Mouse (Mus musculus): ENCODE results near the gene Ift140. TPM values are rescaled to one million over a fixed set of nuclear protein-coding genes. Genes with fewer than 3 reads are reported as not detected.

The Ift140 gene
- polyA plus RNA-seq (2015; fragmentation: Illumina TruSeq; extraction: RNeasy Lipid Tissue Mini Kit (QIAGEN cat#74804); ENCODE audit: insufficient read depth, low replicate concordance) = 42.9 TPM

DNA sequence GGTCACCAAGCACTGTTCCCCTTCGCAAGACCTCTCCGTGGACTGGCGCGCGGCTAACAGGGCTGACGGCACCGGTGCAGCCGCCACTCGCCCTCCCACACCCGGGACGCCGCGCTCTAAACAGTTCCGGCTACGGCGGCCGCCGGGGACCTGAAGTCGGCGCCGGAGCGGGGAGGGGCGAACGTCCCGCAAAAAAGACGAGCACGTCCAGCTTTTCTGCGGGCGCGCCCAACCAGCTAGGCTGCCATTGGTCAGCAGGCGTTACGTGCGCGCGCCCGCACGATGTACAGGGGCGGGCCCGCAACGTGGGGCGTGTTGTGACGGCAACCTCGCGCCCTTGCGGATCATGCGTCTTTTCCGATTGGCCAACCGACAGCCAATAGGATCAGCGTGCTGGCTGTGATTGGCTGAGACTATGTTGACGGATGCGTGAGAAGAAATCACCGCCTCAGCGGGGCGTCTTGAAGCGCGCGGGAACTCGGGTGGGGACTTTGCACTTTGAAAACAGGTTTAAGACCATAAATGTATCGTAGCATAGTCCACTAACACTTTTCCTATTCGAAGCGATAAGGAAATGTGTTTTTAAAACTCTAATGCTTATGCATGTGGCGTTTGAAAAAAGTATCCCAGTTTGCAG, at the start of gene Ift140, which contains the start of gene Cramp1l:
Ift140 (plus strand) TSS at position 431 of the 637 bp plus-strand sequence.
Cramp1l (minus strand) TSS at position 134 of the 637 bp plus-strand sequence.

GRCm38 (mm10) chr17:25083444-25083931, 67.6 kb downstream of the Ift140 start, which contains the start of gene Tmem204:
Gene Tmem204 (minus strand): TSS chr17:25083591.

GRCm38 (mm10) chr17:25115664-25116432, 100.0 kb downstream of the Ift140 start, which contains the start of gene Telo2:
Gene Telo2 (minus strand): TSS chr17:25115967.

GRCm38 (mm10) chr17:25120406-25120805, 104.5 kb downstream of the Ift140 start, which contains the start of gene Ptx4:
Gene Ptx4 (plus strand): TSS chr17:25120760.

DNA sequence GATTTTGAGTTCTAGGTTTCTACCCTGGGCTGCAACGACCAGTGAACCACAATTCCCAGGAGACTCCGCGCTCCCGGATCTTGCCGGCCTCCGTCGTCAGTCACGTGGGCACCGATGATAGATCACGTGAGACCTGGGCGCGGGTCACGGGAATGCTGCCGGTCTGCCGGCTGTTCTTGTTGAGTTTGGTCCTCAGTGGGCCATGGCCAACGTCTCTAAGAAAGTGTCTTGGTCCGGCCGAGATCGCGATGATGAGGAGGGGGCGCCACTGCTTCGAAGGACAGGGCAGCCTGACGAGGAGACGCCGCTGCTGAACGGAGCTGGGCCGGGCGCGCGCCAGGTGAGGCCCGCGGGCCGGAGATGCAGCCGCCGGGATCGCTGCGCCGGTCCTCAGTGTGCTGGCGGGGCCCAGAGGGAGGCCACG, 117.4 kb downstream of the Ift140 start, which contains the start of gene Clcn7:
Clcn7 (plus strand) TSS at position 117 of the 424 bp plus-strand sequence.

Other genes starting within 250 kb of the Ift140 start
- gene Meiob, start 211.8 kb upstream of the Ift140 start, polyA plus RNA-seq (2015; fragmentation: Illumina TruSeq; extraction: RNeasy Lipid Tissue Mini Kit (QIAGEN cat#74804); ENCODE audit: insufficient read depth, low replicate concordance) = 0.51 TPM
- gene Hagh, start 175.9 kb upstream of the Ift140 start, polyA plus RNA-seq (2015; fragmentation: Illumina TruSeq; extraction: RNeasy Lipid Tissue Mini Kit (QIAGEN cat#74804); ENCODE audit: insufficient read depth, low replicate concordance) = 62.0 TPM
- gene Fahd1, start 165.7 kb upstream of the Ift140 start, polyA plus RNA-seq (2015; fragmentation: Illumina TruSeq; extraction: RNeasy Lipid Tissue Mini Kit (QIAGEN cat#74804); ENCODE audit: insufficient read depth, low replicate concordance) = 9.4 TPM
- 0.36 TPM for gene Igfals, start 150.1 kb upstream of the Ift140 start, polyA plus RNA-seq (2015; fragmentation: Illumina TruSeq; extraction: RNeasy Lipid Tissue Mini Kit (QIAGEN cat#74804); ENCODE audit: insufficient read depth, low replicate concordance)
- 30.4 TPM for gene Nubp2, start 129.7 kb upstream of the Ift140 start, polyA plus RNA-seq (2015; fragmentation: Illumina TruSeq; extraction: RNeasy Lipid Tissue Mini Kit (QIAGEN cat#74804); ENCODE audit: insufficient read depth, low replicate concordance)
- gene Spsb3, start 129.4 kb upstream of the Ift140 start, polyA plus RNA-seq (2015; fragmentation: Illumina TruSeq; extraction: RNeasy Lipid Tissue Mini Kit (QIAGEN cat#74804); ENCODE audit: insufficient read depth, low replicate concordance) = 12.0 TPM
- 12.4 TPM for gene Eme2, start 121.0 kb upstream of the Ift140 start, polyA plus RNA-seq (2015; fragmentation: Illumina TruSeq; extraction: RNeasy Lipid Tissue Mini Kit (QIAGEN cat#74804); ENCODE audit: insufficient read depth, low replicate concordance)
- 18.6 TPM for gene Mrps34, start 121.0 kb upstream of the Ift140 start, polyA plus RNA-seq (2015; fragmentation: Illumina TruSeq; extraction: RNeasy Lipid Tissue Mini Kit (QIAGEN cat#74804); ENCODE audit: insufficient read depth, low replicate concordance)
- 14.5 TPM for gene Nme3, start 119.6 kb upstream of the Ift140 start, polyA plus RNA-seq (2015; fragmentation: Illumina TruSeq; extraction: RNeasy Lipid Tissue Mini Kit (QIAGEN cat#74804); ENCODE audit: insufficient read depth, low replicate concordance)
- gene Mapk8ip3, start 79.1 kb upstream of the Ift140 start, polyA plus RNA-seq (2015; fragmentation: Illumina TruSeq; extraction: RNeasy Lipid Tissue Mini Kit (QIAGEN cat#74804); ENCODE audit: insufficient read depth, low replicate concordance) = 68.1 TPM
- 50.0 TPM for gene Jpt2, start 55.4 kb upstream of the Ift140 start, polyA plus RNA-seq (2015; fragmentation: Illumina TruSeq; extraction: RNeasy Lipid Tissue Mini Kit (QIAGEN cat#74804); ENCODE audit: insufficient read depth, low replicate concordance)
- 25.7 TPM for gene Cramp1l, start 297 bp upstream of the Ift140 start, polyA plus RNA-seq (2015; fragmentation: Illumina TruSeq; extraction: RNeasy Lipid Tissue Mini Kit (QIAGEN cat#74804); ENCODE audit: insufficient read depth, low replicate concordance)
- 19.4 TPM for gene Tmem204, start 67.5 kb downstream of the Ift140 start, polyA plus RNA-seq (2015; fragmentation: Illumina TruSeq; extraction: RNeasy Lipid Tissue Mini Kit (QIAGEN cat#74804); ENCODE audit: insufficient read depth, low replicate concordance)
- gene Telo2, start 99.9 kb downstream of the Ift140 start, polyA plus RNA-seq (2015; fragmentation: Illumina TruSeq; extraction: RNeasy Lipid Tissue Mini Kit (QIAGEN cat#74804); ENCODE audit: insufficient read depth, low replicate concordance) = 20.8 TPM
- not detected for gene Ptx4, start 104.7 kb downstream of the Ift140 start, polyA plus RNA-seq (2015; fragmentation: Illumina TruSeq; extraction: RNeasy Lipid Tissue Mini Kit (QIAGEN cat#74804); ENCODE audit: insufficient read depth, low replicate concordance)
- gene Clcn7, start 117.3 kb downstream of the Ift140 start, polyA plus RNA-seq (2015; fragmentation: Illumina TruSeq; extraction: RNeasy Lipid Tissue Mini Kit (QIAGEN cat#74804); ENCODE audit: insufficient read depth, low replicate concordance) = 21.3 TPM
- not detected for gene Ccdc154, start 146.4 kb downstream of the Ift140 start, polyA plus RNA-seq (2015; fragmentation: Illumina TruSeq; extraction: RNeasy Lipid Tissue Mini Kit (QIAGEN cat#74804); ENCODE audit: insufficient read depth, low replicate concordance)
- not detected for gene Gm38655, start 159.4 kb downstream of the Ift140 start, polyA plus RNA-seq (2015; fragmentation: Illumina TruSeq; extraction: RNeasy Lipid Tissue Mini Kit (QIAGEN cat#74804); ENCODE audit: insufficient read depth, low replicate concordance)
- gene BC003965, start 168.5 kb downstream of the Ift140 start, polyA plus RNA-seq (2015; fragmentation: Illumina TruSeq; extraction: RNeasy Lipid Tissue Mini Kit (QIAGEN cat#74804); ENCODE audit: insufficient read depth, low replicate concordance) = 15.8 TPM
- gene Unkl, start 172.3 kb downstream of the Ift140 start, polyA plus RNA-seq (2015; fragmentation: Illumina TruSeq; extraction: RNeasy Lipid Tissue Mini Kit (QIAGEN cat#74804); ENCODE audit: insufficient read depth, low replicate concordance) = 23.8 TPM
- 26.3 TPM for gene Gnptg, start 224.0 kb downstream of the Ift140 start, polyA plus RNA-seq (2015; fragmentation: Illumina TruSeq; extraction: RNeasy Lipid Tissue Mini Kit (QIAGEN cat#74804); ENCODE audit: insufficient read depth, low replicate concordance)
- 13.5 TPM for gene Tsr3, start 224.1 kb downstream of the Ift140 start, polyA plus RNA-seq (2015; fragmentation: Illumina TruSeq; extraction: RNeasy Lipid Tissue Mini Kit (QIAGEN cat#74804); ENCODE audit: insufficient read depth, low replicate concordance)
- gene Baiap3, start 240.3 kb downstream of the Ift140 start, polyA plus RNA-seq (2015; fragmentation: Illumina TruSeq; extraction: RNeasy Lipid Tissue Mini Kit (QIAGEN cat#74804); ENCODE audit: insufficient read depth, low replicate concordance) = 4.9 TPM